Mouse (Mus musculus): ENCODE measurements at regions not wholly inside any gene's neighbourhood (a gene's known extent, or its start where the extent isn't known, plus 50 kb on each side); places are given as distances from the start of the nearest gene placed in this dataset.

DNA sequence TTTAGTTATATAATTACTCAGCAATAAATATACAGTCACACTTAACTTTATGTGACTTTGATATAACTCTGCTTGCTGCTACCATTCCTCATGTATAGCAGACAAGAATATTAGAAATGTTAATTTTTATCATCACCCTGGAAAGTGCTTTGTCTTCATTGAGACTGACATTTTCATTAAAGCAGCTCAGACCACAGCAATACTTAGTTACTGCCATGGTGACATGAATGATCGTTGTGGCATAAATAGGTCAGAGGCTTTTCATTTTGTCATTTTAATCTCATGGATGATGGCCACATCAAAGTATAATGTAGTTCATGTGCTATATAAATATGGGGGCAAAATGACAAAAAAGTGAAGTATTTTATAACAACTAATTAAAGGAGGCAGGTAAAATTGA lies 498.1 kb downstream of the Slc22a22 start:
- no peaks in the 10 kb centered on the region for H3K27me3 ChIP-seq (ENCODE audit: control insufficient read depth, insufficient read depth, low read length)
- no peaks in the 10 kb centered on the region for H3K9me3 ChIP-seq (ENCODE audit: control insufficient read depth, low read length)
- ATAC-seq (ENCODE audit: low FRiP score, low TSS enrichment) (no peak), DNase-seq (ENCODE audit: low spot score) (no peak)
- TF ChIP-seq CTCF (IDR thresholded peaks at IDR 0.05; ENCODE audit: low read depth), result no peak
- TF ChIP-seq EP300 (optimal IDR thresholded peaks at IDR 0.05), result no peak
- H3K4me3 ChIP-seq (ENCODE audit: low read depth, low read length), result no peak overlapping the region
- no peaks in the 10 kb centered on the region for H3K36me3 ChIP-seq (ENCODE audit: control insufficient read depth, insufficient read depth, low read length)
- H3K4me1 ChIP-seq (replicated peaks; ENCODE audit: control insufficient read depth, insufficient read depth), result no peaks in the 10 kb centered on the region
- H3K27ac ChIP-seq (replicated peaks), result no peak overlapping the region
- H3K4me2 ChIP-seq (replicated peaks; ENCODE audit: low read depth), result no peak overlapping the region
- 85% methylated on average over 1 of the region's 1 CpGs for WGBS
- no peak overlapping the region for H3K9ac ChIP-seq (ENCODE audit: low read length)

DNA sequence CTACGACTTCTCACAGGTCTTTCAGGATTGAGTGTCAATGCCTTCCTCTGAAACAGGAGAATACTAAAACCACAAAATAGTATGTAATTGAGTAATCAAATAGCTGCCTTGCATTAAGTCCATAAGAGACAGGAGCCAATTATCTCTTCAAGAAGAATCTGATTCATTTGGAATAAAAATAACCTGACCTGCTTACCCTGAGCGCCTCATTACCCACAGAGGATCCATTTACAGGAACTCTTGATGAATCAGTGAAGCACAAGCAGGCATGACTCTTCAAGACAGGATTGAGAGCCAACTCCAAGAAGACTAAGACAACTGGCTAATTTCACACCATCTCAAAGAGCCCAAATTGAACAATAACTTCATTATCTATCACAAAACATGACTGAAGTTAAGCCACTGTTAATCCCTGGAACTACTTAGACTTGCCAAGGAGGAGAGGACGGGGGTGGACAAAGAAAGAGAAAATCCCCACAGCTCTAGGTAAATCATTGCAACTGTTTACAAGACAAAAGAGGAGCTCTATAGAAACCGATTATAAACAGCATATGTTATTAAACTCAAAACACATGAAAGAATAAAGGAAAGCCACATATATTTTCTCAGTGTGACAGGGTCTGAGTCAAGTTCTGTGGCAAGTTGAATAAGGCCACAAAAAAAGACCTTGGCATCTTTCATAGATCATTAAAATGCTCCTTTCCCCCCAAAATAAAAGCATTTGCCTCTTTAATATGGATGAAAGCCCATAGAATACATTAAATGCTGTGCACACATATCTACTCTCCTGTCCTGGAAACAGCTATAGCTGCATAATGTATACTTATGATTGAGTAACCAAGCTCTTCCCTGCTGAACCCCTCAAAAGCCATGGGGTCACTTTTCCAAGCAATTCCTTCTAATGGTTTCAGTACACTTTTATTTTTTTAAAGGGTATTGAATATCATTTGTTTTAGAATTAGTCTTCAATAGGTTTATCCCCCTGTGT lies 501.7 kb downstream of the Slc22a22 start:
- WGBS, result 66% methylated on average over 4 of the region's 4 CpGs

DNA sequence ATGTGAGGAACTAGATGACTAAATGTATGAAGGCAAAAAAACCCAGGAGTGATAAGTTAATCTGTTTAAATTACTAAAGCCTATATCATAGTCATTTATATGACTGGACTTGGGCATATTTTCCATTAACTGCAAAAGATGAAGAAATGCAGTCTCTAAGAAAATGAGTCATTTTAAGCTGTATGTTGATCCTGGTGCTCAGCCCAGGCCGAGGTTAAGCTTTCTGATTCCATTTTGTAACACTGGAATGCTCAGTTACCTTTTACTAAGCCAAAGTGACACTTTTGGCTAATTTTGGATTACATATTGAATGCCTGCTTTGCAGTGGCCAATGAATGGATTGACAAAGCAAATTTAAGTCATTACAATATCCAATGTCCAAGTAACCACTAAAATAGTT lies 507.3 kb downstream of the Slc22a22 start:
- no peaks in the 10 kb centered on the region for H3K36me3 ChIP-seq (ENCODE audit: control insufficient read depth, insufficient read depth, low read length)
- H3K27ac ChIP-seq (replicated peaks), result no peak overlapping the region
- no peaks in the 10 kb centered on the region for H3K9me3 ChIP-seq (ENCODE audit: control insufficient read depth, low read length)
- H3K4me1 ChIP-seq (replicated peaks; ENCODE audit: control insufficient read depth, insufficient read depth), result no peaks in the 10 kb centered on the region
- no peak overlapping the region for H3K9ac ChIP-seq (ENCODE audit: low read length)
- H3K4me3 ChIP-seq (ENCODE audit: low read depth, low read length), result no peak overlapping the region
- DNase-seq (ENCODE audit: low spot score) (no peak), ATAC-seq (ENCODE audit: low FRiP score, low TSS enrichment) (no peak)
- WGBS, result 53% methylated on average over 1 of the region's 1 CpGs
- no peaks in the 10 kb centered on the region for H3K27me3 ChIP-seq (ENCODE audit: control insufficient read depth, insufficient read depth, low read length)
- TF ChIP-seq EP300 (optimal IDR thresholded peaks at IDR 0.05) (no peak), CTCF (IDR thresholded peaks at IDR 0.05; ENCODE audit: low read depth) (no peak)
- H3K4me2 ChIP-seq (replicated peaks; ENCODE audit: low read depth), result no peak overlapping the region

More for the DNA sequence above, 501.7 kb downstream of the Slc22a22 start:
- Histone ChIP-seq H3K9me3 (ENCODE audit: control insufficient read depth, low read length) (no peaks in the 10 kb centered on the region), H3K4me3 (ENCODE audit: low read depth, low read length) (no peak overlapping the region), H3K9ac (ENCODE audit: low read length) (no peak overlapping the region), H3K27ac (replicated peaks) (no peak overlapping the region), H3K4me1 (replicated peaks; ENCODE audit: control insufficient read depth, insufficient read depth) (no peaks in the 10 kb centered on the region), H3K27me3 (ENCODE audit: control insufficient read depth, insufficient read depth, low read length) (no peaks in the 10 kb centered on the region), H3K36me3 (ENCODE audit: control insufficient read depth, insufficient read depth, low read length) (no peaks in the 10 kb centered on the region), H3K4me2 (replicated peaks; ENCODE audit: low read depth) (no peak overlapping the region)
- ATAC-seq (ENCODE audit: low FRiP score, low TSS enrichment) (no peak), DNase-seq (ENCODE audit: low spot score) (no peak)
- TF ChIP-seq EP300 (optimal IDR thresholded peaks at IDR 0.05), result no peak

DNA sequence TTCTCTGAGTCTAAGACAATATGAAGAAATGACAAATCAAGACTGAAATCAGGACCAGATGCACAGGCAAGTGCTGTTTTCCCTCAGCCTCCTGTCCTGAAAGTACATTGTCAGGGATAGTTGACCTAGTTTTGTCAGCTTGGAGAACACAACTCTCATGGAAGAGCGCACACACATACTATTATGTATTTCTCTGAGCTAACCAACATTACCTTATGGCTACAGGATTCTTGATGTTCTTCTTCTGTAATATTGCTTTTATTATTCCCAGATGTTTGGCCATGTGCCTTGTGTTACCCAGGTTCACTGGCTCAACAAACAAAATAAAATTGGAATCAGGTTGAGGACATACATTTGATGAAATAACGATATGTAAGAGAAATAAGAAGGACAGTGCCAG lies 521.1 kb downstream of the Slc22a22 start:
- no peaks in the 10 kb centered on the region for H3K4me1 ChIP-seq (replicated peaks; ENCODE audit: control insufficient read depth, insufficient read depth)
- no peaks in the 10 kb centered on the region for H3K36me3 ChIP-seq (ENCODE audit: control insufficient read depth, insufficient read depth, low read length)
- no peak for DNase-seq (ENCODE audit: low spot score)
- no peak overlapping the region for H3K9ac ChIP-seq (ENCODE audit: low read length)
- no peak for ATAC-seq (ENCODE audit: low FRiP score, low TSS enrichment)
- 74% methylated on average over 2 of the region's 2 CpGs for WGBS
- H3K27ac ChIP-seq (replicated peaks), result no peak overlapping the region
- H3K4me3 ChIP-seq (ENCODE audit: low read depth, low read length), result no peak overlapping the region
- TF ChIP-seq EP300 (optimal IDR thresholded peaks at IDR 0.05), result no peak
- TF ChIP-seq CTCF (IDR thresholded peaks at IDR 0.05; ENCODE audit: low read depth), result no peak
- H3K27me3 ChIP-seq (ENCODE audit: control insufficient read depth, insufficient read depth, low read length), result no peaks in the 10 kb centered on the region
- H3K4me2 ChIP-seq (replicated peaks; ENCODE audit: low read depth), result no peak overlapping the region
- no peaks in the 10 kb centered on the region for H3K9me3 ChIP-seq (ENCODE audit: control insufficient read depth, low read length)

DNA sequence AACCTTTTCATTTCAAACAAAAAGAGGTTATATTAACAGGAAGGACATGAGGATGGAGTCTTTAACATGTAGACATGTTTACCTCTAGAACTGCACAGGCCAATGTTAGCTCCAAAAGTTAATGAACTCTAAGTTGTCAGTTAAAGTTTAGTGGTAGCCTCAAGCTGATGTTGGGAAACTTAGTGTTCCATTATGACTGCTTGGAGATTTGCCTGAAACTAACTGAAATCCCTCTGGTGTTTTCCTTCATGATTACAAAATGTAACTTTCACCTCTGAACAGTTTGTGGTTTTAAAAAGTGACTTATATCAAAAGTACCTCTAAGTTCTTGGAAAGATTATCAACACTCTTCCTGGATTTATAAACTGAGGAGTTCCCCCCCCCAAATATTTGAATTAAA lies 525.2 kb downstream of the Slc22a22 start:
- Histone ChIP-seq H3K9me3 (ENCODE audit: control insufficient read depth, low read length) (no peaks in the 10 kb centered on the region), H3K27ac (replicated peaks) (no peak overlapping the region), H3K4me2 (replicated peaks; ENCODE audit: low read depth) (no peak overlapping the region), H3K4me1 (replicated peaks; ENCODE audit: control insufficient read depth, insufficient read depth) (no peaks in the 10 kb centered on the region), H3K9ac (ENCODE audit: low read length) (no peak overlapping the region), H3K36me3 (ENCODE audit: control insufficient read depth, insufficient read depth, low read length) (no peaks in the 10 kb centered on the region), H3K27me3 (ENCODE audit: control insufficient read depth, insufficient read depth, low read length) (no peaks in the 10 kb centered on the region), H3K4me3 (ENCODE audit: low read depth, low read length) (no peak overlapping the region)
- DNase-seq (ENCODE audit: low spot score) (no peak), ATAC-seq (ENCODE audit: low FRiP score, low TSS enrichment) (no peak)
- no peak for TF ChIP-seq CTCF (IDR thresholded peaks at IDR 0.05; ENCODE audit: low read depth)

DNA sequence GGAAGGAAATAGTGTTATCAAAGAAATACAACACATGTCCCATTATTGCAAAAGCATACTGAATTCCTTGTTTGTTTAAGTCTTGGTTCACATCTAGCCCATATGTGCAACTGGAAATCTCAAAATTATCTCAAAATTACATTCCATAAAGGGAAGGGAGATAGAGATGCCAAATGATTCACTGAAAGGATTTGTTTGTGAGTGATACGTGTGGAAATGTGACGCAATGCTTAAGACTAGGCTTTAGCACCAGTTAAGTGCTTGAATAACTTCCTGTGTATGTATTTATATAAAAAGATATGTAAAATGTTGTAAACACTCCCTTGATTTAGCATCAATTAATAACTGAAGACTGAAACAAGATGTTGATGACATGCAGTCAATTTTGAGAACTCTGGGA lies 526.6 kb downstream of the Slc22a22 start:
- no peak for ATAC-seq (ENCODE audit: low FRiP score, low TSS enrichment)
- WGBS, result 57% methylated on average over 2 of the region's 2 CpGs
- H3K27me3 ChIP-seq (ENCODE audit: control insufficient read depth, insufficient read depth, low read length), result no peaks in the 10 kb centered on the region
- TF ChIP-seq EP300 (optimal IDR thresholded peaks at IDR 0.05) (no peak), CTCF (IDR thresholded peaks at IDR 0.05; ENCODE audit: low read depth) (no peak)
- no peaks in the 10 kb centered on the region for H3K4me1 ChIP-seq (replicated peaks; ENCODE audit: control insufficient read depth, insufficient read depth)
- no peak overlapping the region for H3K4me2 ChIP-seq (replicated peaks; ENCODE audit: low read depth)
- no peak overlapping the region for H3K27ac ChIP-seq (replicated peaks)
- no peak overlapping the region for H3K9ac ChIP-seq (ENCODE audit: low read length)
- H3K4me3 ChIP-seq (ENCODE audit: low read depth, low read length), result no peak overlapping the region
- no peaks in the 10 kb centered on the region for H3K9me3 ChIP-seq (ENCODE audit: control insufficient read depth, low read length)
- no peaks in the 10 kb centered on the region for H3K36me3 ChIP-seq (ENCODE audit: control insufficient read depth, insufficient read depth, low read length)
- DNase-seq (ENCODE audit: low spot score), result no peak

Measured in stomach, postnatal 0 days (tissue).